Mouse (Mus musculus) G1E (cell line): ENCODE data around the gene Lpcat4. TPM values are rescaled to one million over a fixed set of nuclear protein-coding genes. Genes with fewer than 3 reads are reported as not detected.
A peak's percentile ranks its signal among the peaks of the same experiment; 100 is the strongest.

Experiments
- ATAC-seq: 2 replicates; pipeline ENCODE4 v1.8.0; 2016; ENCODE audit warnings: mild to moderate bottlenecking; ENCODE audit not compliant: insufficient number of reproducible peaks, poor library complexity, low FRiP score, severe bottlenecking; ENCODE audit errors: extremely low read depth
- DNase-seq: peaks from one replicate; pipeline ENCODE4 v3.0.0; 2012; ENCODE audit warnings: low spot score
- H3K27me3 ChIP-seq: 2 replicates; pipeline ENCODE4 v1.6.1; 2012; ENCODE audit warnings: mild to moderate bottlenecking, low read length, inconsistent platforms; ENCODE audit not compliant: insufficient read depth
- H3K36me3 ChIP-seq: replicated peaks from 2 replicates; pipeline ENCODE3; 2012; ENCODE audit warnings: mild to moderate bottlenecking, inconsistent platforms
- H3K4me1 ChIP-seq: 2 replicates; pipeline ENCODE4 v1.6.1; 2012; ENCODE audit warnings: low read depth, low read length, inconsistent platforms, mixed read lengths; ENCODE audit not compliant: insufficient read depth
- H3K4me3 ChIP-seq: 2 replicates; pipeline ENCODE4 v1.5.1; 2012; ENCODE audit warnings: low read depth, mild to moderate bottlenecking, inconsistent platforms, low read length, moderate library complexity, mixed read lengths
- H3K9me3 ChIP-seq: replicated peaks from 2 replicates; pipeline ENCODE4 v1.6.1; 2012; ENCODE audit warnings: inconsistent platforms
- CTCF ChIP-seq: IDR thresholded peaks from 2 replicates; pipeline ENCODE4 v1.5.1; 2012; ENCODE audit warnings: low read depth, low read length, inconsistent platforms, mixed read lengths
- GATA1 ChIP-seq: IDR thresholded peaks from 2 replicates; pipeline ENCODE4 v1.6.1; 2012; ENCODE audit warnings: borderline replicate concordance, low read length, inconsistent platforms, mixed read lengths
- GATA2 ChIP-seq: IDR thresholded peaks from 2 replicates; pipeline ENCODE4 v1.6.1; 2012; ENCODE audit warnings: low read depth, low read length, inconsistent platforms, borderline replicate concordance
- POLR2AphosphoS5 ChIP-seq: IDR thresholded peaks from 2 replicates; pipeline ENCODE4 v1.6.1; 2012; ENCODE audit warnings: low read depth, low read length, inconsistent platforms; ENCODE audit not compliant: insufficient replicate concordance
- TAL1 ChIP-seq: conservative IDR thresholded peaks from 2 replicates; pipeline ENCODE4 v1.6.1; 2012; ENCODE audit warnings: low read depth, low read length, inconsistent platforms, mixed read lengths
- polyA plus RNA-seq: library from polyadenylated mRNA; stranded (reverse); fragments of >175 nt; gene quantifications from 2 replicates; pipeline ENCODE4 v1.2.3, GENCODE M21; 2012
- total RNA-seq, 2 experiments: library from RNA; stranded (forward) in 1 of 2; stranded (reverse) in 1 of 2; fragments of 200-1000 nt in 1 of 2; fragments of >200 nt in 1 of 2; fragmentation: Nextera tagmentation in 1 of 2; gene quantifications; 2 replicates each; pipeline ENCODE4 v1.2.3; 2014 to 2017

The Lpcat4 gene
- total and polyA plus RNA-seq, 3 experiments: 2.4 to 54.2 (median 20.2) TPM

DNA sequence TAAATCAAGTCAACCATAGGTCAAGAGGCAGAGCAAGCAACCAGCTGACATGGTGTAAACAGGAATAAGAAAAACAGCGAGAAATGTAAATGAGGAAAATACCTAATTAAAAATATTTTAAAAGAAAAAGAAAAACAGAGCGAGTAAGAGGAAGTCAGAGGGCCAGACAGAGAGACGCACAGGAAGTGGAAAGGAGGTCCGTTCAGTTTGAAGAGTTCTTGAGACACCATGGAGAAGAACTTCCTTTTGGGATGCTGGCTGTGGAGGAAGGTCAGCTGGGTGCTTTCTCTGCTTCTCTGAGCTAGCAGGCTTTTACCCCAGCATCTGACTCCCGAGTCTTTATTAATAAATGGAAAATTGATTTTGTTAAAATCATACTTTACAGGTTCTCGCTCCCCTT, 21.7 kb upstream of the Lpcat4 start:
- H3K27me3 ChIP-seq: no peaks in the 10 kb centered on the region; the same call in 1 of the 2 replicates
- H3K36me3 ChIP-seq: no peaks in the 10 kb centered on the region
- TF ChIP-seq TAL1 (no peak), GATA1 (no peak), GATA2 (no peak), CTCF (no peak), POLR2AphosphoS5 (no peak)
- no peaks in the 10 kb centered on the region for H3K9me3 ChIP-seq
- H3K4me3 ChIP-seq: no peak overlapping the region
- DNase-seq (no peak), ATAC-seq (no peak)
- H3K4me1 ChIP-seq: peaks cover 8% of the 10 kb centered on the region; the same call in 1 of the 2 replicates

DNA sequence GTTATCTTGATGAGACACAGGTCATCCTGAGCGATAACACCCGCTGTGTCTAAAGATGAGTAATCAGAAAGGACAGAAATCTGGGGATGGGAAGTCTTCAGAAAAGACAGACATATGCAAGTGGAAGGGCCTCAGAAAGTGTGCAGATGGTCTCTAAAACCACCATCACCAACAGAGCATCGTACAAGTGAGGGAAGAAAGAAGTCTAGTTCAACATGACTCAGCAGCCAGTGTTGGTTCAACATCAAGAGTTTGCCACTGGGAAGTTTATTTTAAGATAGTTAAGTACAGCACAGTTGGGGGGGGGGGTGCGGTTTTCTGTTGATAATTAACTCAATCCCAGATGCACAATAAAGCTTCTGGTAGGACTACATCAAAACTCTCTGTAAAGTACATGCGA, 18.4 kb upstream of the Lpcat4 start:
- peak; percentile 63 for ATAC-seq
- no peaks in the 10 kb centered on the region for H3K27me3 ChIP-seq
- H3K9me3 ChIP-seq: no peaks in the 10 kb centered on the region
- H3K4me3 ChIP-seq: no peak overlapping the region
- TF ChIP-seq CTCF: no peak
- no peak for TF ChIP-seq GATA2
- no peak for TF ChIP-seq GATA1
- no peak for TF ChIP-seq POLR2AphosphoS5
- TF ChIP-seq TAL1: no peak
- no peaks in the 10 kb centered on the region for H3K36me3 ChIP-seq
- peaks cover 8% of the 10 kb centered on the region; the same call in 1 of the 2 replicates for H3K4me1 ChIP-seq
- DNase-seq: no peak

DNA sequence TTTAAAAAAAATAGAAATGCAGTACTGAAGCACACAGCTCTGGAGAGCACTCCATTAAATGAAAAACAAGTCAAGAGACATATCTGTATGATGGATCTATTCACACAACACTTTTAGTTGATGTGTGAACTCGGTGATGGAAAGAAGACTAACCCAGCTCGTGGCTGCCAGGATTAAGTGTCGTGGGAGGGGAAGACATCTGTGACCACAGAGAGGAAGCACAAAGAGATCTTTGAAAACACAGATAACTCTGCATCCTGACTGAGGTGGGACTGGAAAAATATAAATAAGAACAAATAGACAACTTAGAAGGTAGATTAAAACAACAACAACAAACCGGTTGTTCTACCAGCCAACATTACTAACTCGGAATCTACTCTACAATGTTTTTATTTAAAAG, 16.7 kb upstream of the Lpcat4 start:
- TF ChIP-seq GATA2 (no peak), CTCF (no peak), TAL1 (no peak), POLR2AphosphoS5 (no peak), GATA1 (no peak)
- peaks cover under 1% of the 10 kb centered on the region; the same call in 1 of the 2 replicates for H3K27me3 ChIP-seq
- no peaks in the 10 kb centered on the region for H3K36me3 ChIP-seq
- no peak for DNase-seq
- H3K4me1 ChIP-seq: peaks cover 8% of the 10 kb centered on the region; the same call in 1 of the 2 replicates
- no peaks in the 10 kb centered on the region for H3K9me3 ChIP-seq
- ATAC-seq: no peak
- H3K4me3 ChIP-seq: no peak overlapping the region

DNA sequence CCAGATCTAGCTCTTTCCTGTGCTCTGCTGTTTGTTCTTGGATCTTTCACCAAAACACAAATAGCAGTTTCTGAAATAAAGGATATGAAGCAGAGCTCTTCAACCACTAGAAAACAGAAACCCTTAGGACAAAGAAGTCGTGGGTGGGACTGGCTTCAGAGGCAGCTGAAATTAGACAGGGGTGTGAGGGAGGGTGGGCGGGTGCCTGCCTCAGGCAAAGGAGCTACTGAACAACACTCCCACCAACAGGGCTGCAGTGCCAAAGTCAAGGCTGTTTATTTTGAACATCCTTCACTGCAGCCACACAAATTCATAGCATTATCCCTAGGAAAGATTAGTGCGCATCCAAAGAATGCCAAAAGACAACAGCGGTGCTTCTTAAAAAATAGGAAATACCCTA, 14.9 kb upstream of the Lpcat4 start:
- Histone ChIP-seq H3K9me3 (no peaks in the 10 kb centered on the region), H3K4me3 (no peak overlapping the region), H3K27me3 (peaks cover 4% of the 10 kb centered on the region; the same call in 1 of the 2 replicates), H3K4me1 (peaks cover 4% of the 10 kb centered on the region; the same call in 1 of the 2 replicates), H3K36me3 (no peaks in the 10 kb centered on the region)
- DNase-seq: no peak
- TF ChIP-seq GATA1: no peak
- no peak for TF ChIP-seq CTCF
- no peak for TF ChIP-seq GATA2
- TF ChIP-seq POLR2AphosphoS5: no peak
- ATAC-seq: no peak

DNA sequence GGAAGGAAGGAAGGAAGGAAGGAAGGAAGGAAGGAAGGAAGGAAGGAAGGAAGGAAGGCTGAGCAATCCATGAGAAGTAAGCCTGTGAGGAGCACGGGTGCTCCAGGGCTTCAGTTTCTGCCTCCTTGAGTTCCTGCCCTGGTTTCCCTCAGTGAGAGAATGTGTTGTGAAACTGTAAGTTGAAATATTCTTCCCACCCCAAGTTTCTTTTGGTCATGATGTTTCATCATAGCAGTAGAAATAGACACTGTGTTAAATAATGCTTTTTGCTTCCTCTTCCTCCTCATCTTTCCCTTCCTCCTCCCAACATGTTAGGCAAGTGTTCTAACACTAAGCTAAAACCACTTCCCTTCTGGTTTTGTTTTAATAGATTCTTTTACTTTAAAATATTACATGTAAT, 6.6 kb upstream of the Lpcat4 start:
- Histone ChIP-seq H3K4me3 (no peak overlapping the region), H3K27me3 (peaks cover 17% of the 10 kb centered on the region; the same call in 1 of the 2 replicates), H3K4me1 (peaks cover under 1% of the 10 kb centered on the region; the same call in 1 of the 2 replicates), H3K36me3 (no peaks in the 10 kb centered on the region), H3K9me3 (no peaks in the 10 kb centered on the region)
- ATAC-seq (no peak), DNase-seq (no peak)
- TF ChIP-seq GATA1: no peak
- no peak for TF ChIP-seq CTCF
- TF ChIP-seq POLR2AphosphoS5: no peak
- no peak for TF ChIP-seq TAL1
- TF ChIP-seq GATA2: no peak

DNA sequence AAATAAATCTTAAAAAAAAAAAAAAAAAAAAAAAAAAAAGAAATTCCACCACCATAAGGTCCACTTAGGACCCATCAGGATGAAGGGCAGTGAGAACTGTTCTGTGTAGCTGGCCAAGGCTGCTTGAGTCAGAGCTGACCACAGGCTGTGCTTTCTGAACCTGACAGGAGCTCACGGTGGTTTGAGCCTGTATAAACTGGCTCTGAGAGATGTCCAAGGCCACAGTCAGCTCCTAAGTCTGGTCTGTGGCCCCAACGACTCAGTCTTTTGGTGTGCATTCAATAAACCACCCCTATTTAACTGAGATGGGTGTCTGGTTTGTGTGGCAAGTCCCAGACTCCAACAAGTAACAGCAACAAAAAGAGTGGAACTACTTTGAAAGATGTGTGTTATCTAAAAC, 2.6 kb upstream of the Lpcat4 start:
- no peaks in the 10 kb centered on the region for H3K9me3 ChIP-seq
- H3K27me3 ChIP-seq: 0 out of 2 replicates have a peak, but pooled peaks cover 9% of the 10 kb centered on the region
- H3K4me3 ChIP-seq: no peak overlapping the region
- ATAC-seq (no peak), DNase-seq (no peak)
- TF ChIP-seq POLR2AphosphoS5 (no peak), GATA2 (no peak), GATA1 (no peak), CTCF (no peak), TAL1 (no peak)
- H3K4me1 ChIP-seq: peaks cover 36% of the 10 kb centered on the region
- peaks cover 4% of the 10 kb centered on the region for H3K36me3 ChIP-seq
